Mouse (Mus musculus) E14TG2a.4 (cell line): ENCODE measurements around the gene Tmem82.

ENCODE experiments used
- CTCF ChIP-seq: conservative IDR thresholded peaks from 2 replicates; pipeline ENCODE4 v1.5.1; 2014; ENCODE audit warnings: low read length
- NANOG ChIP-seq: IDR thresholded peaks from 2 replicates; pipeline ENCODE4 v1.6.1; 2014; ENCODE audit warnings: borderline replicate concordance, low read length, mixed read lengths

GRCm38 (mm10) chr4:141604493-141604892 lies 13.9 kb downstream of the Tmem82 start:
- TF ChIP-seq CTCF (no peak), NANOG (no peak)
